Mouse (Mus musculus): ENCODE data around the gene Gtse1. TPM values are rescaled to one million over a fixed set of nuclear protein-coding genes. Genes with fewer than 3 reads are reported as not detected.

Gtse1 gene
- polyA plus RNA-seq, 1 experiment from 2014 or later = 23.0 TPM

DNA sequence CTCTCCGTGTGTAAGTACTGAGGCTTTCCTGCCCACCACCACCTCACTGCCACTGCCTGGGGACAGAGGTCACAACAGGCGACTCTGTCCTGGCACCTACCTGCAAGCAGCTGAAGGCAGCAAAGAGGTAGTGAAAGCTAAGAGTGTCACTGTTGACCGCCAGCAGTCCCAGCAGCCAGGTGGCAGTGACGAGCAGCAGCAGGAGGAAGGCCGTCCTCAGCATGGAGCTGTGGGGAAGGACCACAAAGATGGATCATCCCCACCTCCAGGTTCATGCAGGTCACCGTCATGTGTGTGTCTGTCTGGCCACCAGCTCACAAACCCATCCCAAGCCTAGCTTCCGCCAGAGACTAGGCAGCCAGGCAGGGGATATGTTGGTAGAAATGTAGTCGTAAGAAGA lies 44.3 kb downstream of the Gtse1 start:
- no peaks in the 10 kb centered on the region for H3K4me1 ChIP-seq (ENCODE audit: control insufficient read depth, low read depth, low read length)
- no peaks in the 10 kb centered on the region for H3K9me3 ChIP-seq (replicated peaks; ENCODE audit: control insufficient read depth, low read length)
- no peak overlapping the region for H3K4me3 ChIP-seq (ENCODE audit: low read depth, low read length)
- no peak for ATAC-seq (ENCODE audit: low read depth)
- H3K36me3 ChIP-seq (ENCODE audit: control insufficient read depth, insufficient read depth) = no peaks in the 10 kb centered on the region
- WGBS (ENCODE audit: insufficient replicate concordance) = 54% methylated on average over 8 of the region's 8 CpGs
- no peak overlapping the region for H3K4me2 ChIP-seq (ENCODE audit: low read depth, low read length)
- H3K9ac ChIP-seq (ENCODE audit: low read depth, low read length) = no peak overlapping the region
- H3K27ac ChIP-seq (ENCODE audit: low read length) = no peak overlapping the region
- no peaks in the 10 kb centered on the region for H3K27me3 ChIP-seq (ENCODE audit: control insufficient read depth, insufficient read depth, low read depth, low read length)

DNA sequence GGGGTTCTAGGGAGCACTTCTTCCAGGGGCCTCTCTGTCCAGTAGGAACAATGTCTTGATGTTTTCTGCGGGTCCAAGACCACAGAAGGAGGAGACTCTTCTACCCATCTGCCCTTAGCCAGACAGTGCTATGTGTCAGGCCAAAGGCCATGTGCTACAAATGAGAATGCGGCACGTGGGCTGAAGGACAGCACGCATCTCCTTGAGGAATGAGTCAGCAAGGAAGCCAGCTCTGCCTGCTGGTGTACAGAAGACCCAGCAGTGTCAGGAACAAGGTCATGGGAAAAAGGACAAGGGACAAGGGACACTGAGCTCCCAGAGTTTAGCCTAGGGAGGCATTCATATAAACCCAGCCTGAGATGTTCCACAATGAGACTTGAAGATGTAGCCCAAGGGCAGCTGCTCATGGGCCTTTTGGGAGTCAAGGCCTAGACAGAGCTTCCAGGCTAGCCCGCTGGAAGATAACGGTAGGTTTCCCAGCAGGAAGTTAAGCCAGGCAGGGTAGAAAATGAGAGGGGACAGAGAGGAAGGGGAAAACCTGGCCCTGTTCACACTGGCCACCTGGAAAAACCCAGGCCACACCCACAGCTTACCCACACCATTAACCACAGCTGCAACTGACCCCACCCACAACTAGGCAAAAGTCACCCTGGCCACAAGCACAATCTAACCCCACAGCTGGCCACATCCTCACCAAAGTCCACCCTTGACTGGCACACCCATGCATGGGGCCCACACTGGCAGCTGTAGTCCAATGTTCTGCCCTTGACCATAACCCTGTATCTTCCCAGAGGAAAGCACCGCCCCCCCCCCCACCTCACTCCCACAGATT lies 49.3 kb downstream of the Gtse1 start:
- Histone ChIP-seq H3K4me1 (ENCODE audit: control insufficient read depth, low read depth, low read length) (no peaks in the 10 kb centered on the region), H3K4me2 (ENCODE audit: low read depth, low read length) (no peak overlapping the region), H3K36me3 (ENCODE audit: control insufficient read depth, insufficient read depth) (no peaks in the 10 kb centered on the region), H3K27ac (ENCODE audit: low read length) (no peak overlapping the region), H3K9me3 (replicated peaks; ENCODE audit: control insufficient read depth, low read length) (no peaks in the 10 kb centered on the region), H3K27me3 (ENCODE audit: control insufficient read depth, insufficient read depth, low read depth, low read length) (no peaks in the 10 kb centered on the region; the same call in 1 of the 2 replicates), H3K4me3 (ENCODE audit: low read depth, low read length) (no peak overlapping the region), H3K9ac (ENCODE audit: low read depth, low read length) (no peak overlapping the region)
- 63% methylated on average over 7 of the region's 7 CpGs for WGBS (ENCODE audit: insufficient replicate concordance)
- no peak for ATAC-seq (ENCODE audit: low read depth)

DNA sequence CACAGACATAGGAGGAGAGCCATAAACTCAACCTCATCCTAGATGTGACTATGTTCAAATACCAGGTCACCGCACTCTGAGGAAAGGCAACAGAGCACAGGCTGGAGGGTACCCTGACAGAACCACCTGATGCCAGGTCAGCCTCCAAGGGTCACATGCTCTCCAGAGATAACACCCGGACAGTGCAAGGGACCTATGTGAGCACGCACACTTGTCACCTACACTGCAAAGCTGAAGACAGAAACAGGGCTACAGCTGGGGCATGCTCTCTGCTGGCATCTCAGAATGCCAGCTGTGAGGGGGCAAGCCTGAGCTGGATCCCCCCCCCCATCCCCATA lies 49.9 kb downstream of the Gtse1 start:
- no peaks in the 10 kb centered on the region for H3K36me3 ChIP-seq (ENCODE audit: control insufficient read depth, insufficient read depth)
- H3K4me3 ChIP-seq (ENCODE audit: low read depth, low read length) = no peak overlapping the region
- H3K27ac ChIP-seq (ENCODE audit: low read length) = no peak overlapping the region
- no peak for ATAC-seq (ENCODE audit: low read depth)
- no peaks in the 10 kb centered on the region; the same call in 1 of the 2 replicates for H3K27me3 ChIP-seq (ENCODE audit: control insufficient read depth, insufficient read depth, low read depth, low read length)
- 48% methylated on average over 3 of the region's 3 CpGs for WGBS (ENCODE audit: insufficient replicate concordance)
- no peak overlapping the region for H3K9ac ChIP-seq (ENCODE audit: low read depth, low read length)
- no peaks in the 10 kb centered on the region for H3K4me1 ChIP-seq (ENCODE audit: control insufficient read depth, low read depth, low read length)
- H3K4me2 ChIP-seq (ENCODE audit: low read depth, low read length) = no peak overlapping the region
- H3K9me3 ChIP-seq (replicated peaks; ENCODE audit: control insufficient read depth, low read length) = no peaks in the 10 kb centered on the region

DNA sequence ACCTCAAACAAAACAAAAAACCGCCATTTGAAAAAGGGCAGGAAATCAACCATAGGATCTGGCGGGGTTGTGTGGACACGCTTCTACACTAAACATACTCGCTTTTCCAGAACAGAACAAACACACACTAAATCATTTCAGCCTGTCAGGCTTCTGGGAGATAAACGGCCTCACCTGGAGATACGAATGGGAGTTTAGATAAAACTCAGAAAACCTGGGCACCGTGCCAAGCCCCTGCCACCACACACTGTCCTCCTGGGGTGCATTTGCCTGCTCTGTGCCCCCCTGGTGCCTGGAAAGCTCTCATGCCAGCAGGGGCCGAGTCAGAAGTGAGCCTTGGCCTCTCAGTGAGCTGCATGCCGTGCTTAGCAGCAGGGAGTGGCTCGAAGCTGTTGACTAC lies 50.4 kb downstream of the Gtse1 start:
- no peaks in the 10 kb centered on the region for H3K4me1 ChIP-seq (ENCODE audit: control insufficient read depth, low read depth, low read length)
- H3K27me3 ChIP-seq (ENCODE audit: control insufficient read depth, insufficient read depth, low read depth, low read length) = no peaks in the 10 kb centered on the region; the same call in 1 of the 2 replicates
- H3K9ac ChIP-seq (ENCODE audit: low read depth, low read length) = no peak overlapping the region
- WGBS (ENCODE audit: insufficient replicate concordance) = 41% methylated on average over 10 of the region's 10 CpGs
- H3K27ac ChIP-seq (ENCODE audit: low read length) = no peak overlapping the region
- no peaks in the 10 kb centered on the region for H3K9me3 ChIP-seq (replicated peaks; ENCODE audit: control insufficient read depth, low read length)
- no peak for ATAC-seq (ENCODE audit: low read depth)
- no peak overlapping the region for H3K4me2 ChIP-seq (ENCODE audit: low read depth, low read length)
- H3K4me3 ChIP-seq (ENCODE audit: low read depth, low read length) = no peak overlapping the region
- no peaks in the 10 kb centered on the region for H3K36me3 ChIP-seq (ENCODE audit: control insufficient read depth, insufficient read depth)

DNA sequence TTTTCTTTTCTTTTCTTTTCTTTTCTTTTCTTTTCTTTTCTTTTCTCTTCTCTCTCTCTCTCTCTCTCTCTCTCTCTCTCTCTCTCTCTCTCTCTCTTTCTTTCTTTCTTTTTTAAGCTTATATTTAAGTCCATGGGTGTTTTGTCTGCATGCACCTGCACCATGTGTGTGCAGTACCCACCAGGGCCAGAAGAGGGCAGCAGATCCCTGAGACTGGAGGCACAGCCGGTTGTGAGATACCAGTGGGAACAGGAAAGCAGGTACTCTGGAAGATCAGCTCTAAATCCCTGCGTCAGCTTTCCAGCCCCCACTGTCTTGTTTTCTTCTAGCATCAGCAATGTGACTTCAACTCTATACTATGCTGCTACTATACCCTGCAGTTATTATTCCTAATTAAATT lies 54.1 kb downstream of the Gtse1 start:
- H3K4me2 ChIP-seq (ENCODE audit: low read depth, low read length) = no peak overlapping the region
- H3K27ac ChIP-seq (ENCODE audit: low read length) = no peak overlapping the region
- H3K4me3 ChIP-seq (ENCODE audit: low read depth, low read length) = no peak overlapping the region
- no peaks in the 10 kb centered on the region for H3K9me3 ChIP-seq (replicated peaks; ENCODE audit: control insufficient read depth, low read length)
- WGBS (ENCODE audit: insufficient replicate concordance) = 25% methylated on average over 2 of the region's 2 CpGs
- no peaks in the 10 kb centered on the region for H3K36me3 ChIP-seq (ENCODE audit: control insufficient read depth, insufficient read depth)
- H3K9ac ChIP-seq (ENCODE audit: low read depth, low read length) = no peak overlapping the region
- no peaks in the 10 kb centered on the region for H3K4me1 ChIP-seq (ENCODE audit: control insufficient read depth, low read depth, low read length)
- no peak for ATAC-seq (ENCODE audit: low read depth)
- no peaks in the 10 kb centered on the region; the same call in 1 of the 2 replicates for H3K27me3 ChIP-seq (ENCODE audit: control insufficient read depth, insufficient read depth, low read depth, low read length)

DNA sequence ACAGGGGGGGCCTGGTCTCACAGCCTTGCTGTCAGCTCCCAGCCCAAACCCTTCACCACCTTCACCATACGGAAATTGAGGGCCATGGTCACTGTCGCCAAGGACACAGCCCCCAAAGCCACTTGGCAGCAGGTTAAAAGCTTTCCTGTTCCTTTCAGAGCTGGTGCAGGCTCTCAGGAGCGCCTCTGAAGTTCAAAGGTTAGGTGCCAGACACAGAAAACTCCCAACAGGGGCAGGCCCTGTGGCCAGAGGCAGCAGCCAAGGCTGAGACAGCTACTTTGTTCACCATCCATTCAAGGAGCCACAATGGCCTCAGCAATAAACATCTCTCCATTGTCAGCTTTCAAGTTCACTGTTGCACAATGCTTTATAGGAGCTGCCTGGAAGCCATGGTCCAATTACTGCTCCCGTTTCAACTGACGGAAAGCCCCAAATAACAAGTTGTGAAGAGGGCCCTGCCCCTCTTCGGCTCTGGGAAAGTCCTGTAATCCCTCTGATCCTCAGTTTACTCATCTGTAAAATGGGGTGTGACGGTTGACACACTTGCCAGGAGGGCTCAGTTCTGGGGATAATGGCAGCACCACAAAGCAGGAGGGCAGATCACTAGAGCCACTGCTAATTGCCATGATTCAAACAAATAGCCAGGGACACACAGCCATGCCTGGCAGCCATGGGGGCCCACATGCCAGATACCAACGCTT lies 59.8 kb downstream of the Gtse1 start:
- H3K27ac ChIP-seq (ENCODE audit: low read length) = no peak overlapping the region
- H3K9me3 ChIP-seq (replicated peaks; ENCODE audit: control insufficient read depth, low read length) = no peaks in the 10 kb centered on the region
- ATAC-seq (ENCODE audit: low read depth) = no peak
- no peak overlapping the region for H3K9ac ChIP-seq (ENCODE audit: low read depth, low read length)
- no peaks in the 10 kb centered on the region for H3K4me1 ChIP-seq (ENCODE audit: control insufficient read depth, low read depth, low read length)
- H3K4me2 ChIP-seq (ENCODE audit: low read depth, low read length) = no peak overlapping the region
- H3K4me3 ChIP-seq (ENCODE audit: low read depth, low read length) = no peak overlapping the region
- H3K27me3 ChIP-seq (ENCODE audit: control insufficient read depth, insufficient read depth, low read depth, low read length) = no peaks in the 10 kb centered on the region
- no peaks in the 10 kb centered on the region for H3K36me3 ChIP-seq (ENCODE audit: control insufficient read depth, insufficient read depth)
- WGBS (ENCODE audit: insufficient replicate concordance) = 56% methylated on average over 8 of the region's 8 CpGs

DNA sequence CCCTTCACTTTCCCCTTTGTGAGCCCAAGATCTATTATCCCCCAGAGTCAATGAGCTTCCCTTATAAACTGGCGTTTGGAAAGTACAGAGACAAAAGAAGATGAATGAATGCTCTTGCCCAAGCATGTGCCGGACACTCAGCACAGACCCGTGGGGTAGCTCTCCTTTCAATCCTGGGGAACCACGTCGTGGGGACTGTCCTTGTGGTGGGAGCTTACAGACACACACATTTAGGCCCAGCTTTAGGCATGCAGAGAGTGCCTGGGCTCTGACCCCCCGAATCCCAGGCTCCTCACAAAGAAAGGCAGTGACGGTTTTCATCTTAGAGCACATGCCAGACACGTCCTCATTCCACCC lies 60.3 kb downstream of the Gtse1 start:
- H3K9ac ChIP-seq (ENCODE audit: low read depth, low read length) = no peak overlapping the region
- WGBS (ENCODE audit: insufficient replicate concordance) = 65% methylated on average over 8 of the region's 8 CpGs
- no peak overlapping the region for H3K4me3 ChIP-seq (ENCODE audit: low read depth, low read length)
- H3K4me2 ChIP-seq (ENCODE audit: low read depth, low read length) = no peak overlapping the region
- no peaks in the 10 kb centered on the region for H3K9me3 ChIP-seq (replicated peaks; ENCODE audit: control insufficient read depth, low read length)
- H3K36me3 ChIP-seq (ENCODE audit: control insufficient read depth, insufficient read depth) = no peaks in the 10 kb centered on the region
- H3K4me1 ChIP-seq (ENCODE audit: control insufficient read depth, low read depth, low read length) = no peaks in the 10 kb centered on the region
- H3K27ac ChIP-seq (ENCODE audit: low read length) = no peak overlapping the region
- no peak for ATAC-seq (ENCODE audit: low read depth)
- H3K27me3 ChIP-seq (ENCODE audit: control insufficient read depth, insufficient read depth, low read depth, low read length) = no peaks in the 10 kb centered on the region

DNA sequence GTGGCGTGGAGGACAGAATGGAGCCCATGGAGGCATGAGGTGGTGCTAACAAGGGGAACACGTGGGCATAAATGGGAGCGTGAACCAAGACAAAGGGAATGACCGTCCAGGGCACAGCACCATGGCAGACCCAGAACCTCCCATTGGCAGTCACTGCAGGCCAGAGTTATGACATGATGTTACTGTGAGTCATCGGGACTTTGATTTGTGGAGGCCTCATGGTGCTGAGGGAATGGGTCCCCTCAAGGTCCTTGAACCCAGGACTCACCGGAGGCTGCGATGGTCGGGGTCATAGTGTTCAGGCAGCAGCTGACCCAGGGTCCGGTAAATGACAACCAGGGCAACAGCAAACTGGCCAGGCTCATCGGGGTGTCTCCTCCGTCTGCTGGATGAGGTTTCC lies 62.3 kb downstream of the Gtse1 start:
- Histone ChIP-seq H3K36me3 (ENCODE audit: control insufficient read depth, insufficient read depth) (no peaks in the 10 kb centered on the region), H3K27ac (ENCODE audit: low read length) (no peak overlapping the region), H3K4me2 (ENCODE audit: low read depth, low read length) (no peak overlapping the region), H3K27me3 (ENCODE audit: control insufficient read depth, insufficient read depth, low read depth, low read length) (no peaks in the 10 kb centered on the region), H3K9ac (ENCODE audit: low read depth, low read length) (no peak overlapping the region), H3K4me3 (ENCODE audit: low read depth, low read length) (no peak overlapping the region), H3K4me1 (ENCODE audit: control insufficient read depth, low read depth, low read length) (no peaks in the 10 kb centered on the region), H3K9me3 (replicated peaks; ENCODE audit: control insufficient read depth, low read length) (no peaks in the 10 kb centered on the region)
- no peak for ATAC-seq (ENCODE audit: low read depth)
- WGBS (ENCODE audit: insufficient replicate concordance) = 76% methylated on average over 11 of the region's 11 CpGs

All from liver, embryonic 16.5 days (tissue).